Mouse (Mus musculus) G1E (cell line): Measurements from ENCODE around the gene Cbx5.

ENCODE experiments used
- CTCF ChIP-seq: IDR thresholded peaks from 2 replicates; pipeline ENCODE4 v1.5.1; 2012; ENCODE audit warnings: low read depth, low read length, inconsistent platforms, mixed read lengths
- GATA1 ChIP-seq: IDR thresholded peaks from 2 replicates; pipeline ENCODE4 v1.6.1; 2012; ENCODE audit warnings: borderline replicate concordance, low read length, inconsistent platforms, mixed read lengths

DNA sequence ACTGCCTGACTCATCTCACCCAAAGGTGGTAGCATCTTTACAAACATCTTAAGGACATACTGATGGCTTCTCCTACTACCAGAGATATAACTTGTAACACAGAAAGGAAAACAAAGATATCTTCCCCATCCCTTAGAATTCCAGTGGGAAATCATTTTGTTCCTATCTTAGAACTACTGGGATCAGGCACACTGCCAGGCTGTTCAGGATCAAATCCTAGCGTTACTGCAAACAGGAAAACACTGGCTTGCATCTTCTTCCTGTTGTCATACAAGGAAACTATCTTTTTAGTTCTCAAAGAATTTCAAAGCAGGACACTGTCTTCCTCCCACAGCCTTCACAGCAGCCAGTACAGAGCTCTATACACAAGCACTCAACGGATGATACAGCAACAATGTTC, 46.0 kb downstream of the Cbx5 start:
- no peak for TF ChIP-seq CTCF
- TF ChIP-seq GATA1 = no peak
